Mouse (Mus musculus) CD8-positive naive resting alpha-beta T cell, adult 2 months (primary cell): ENCODE results near the gene Tlr9.

Source experiments
- DNase-seq, 2 experiments: peaks; one replicate each; pipeline ENCODE4 v3.0.0; 2022; ENCODE audit warnings: low read depth in 2 of 2, low spot score in 2 of 2

Gene Tlr9

GRCm38 (mm10) chr9:106222261-106222851 is at the start of gene Tlr9:
Gene Tlr9, plus strand, starts transcription at chr9:106222598.
- no peak for DNase-seq

- DNase-seq = no peak
Observed at GRCm38 (mm10) chr9:106173363-106173762, 49.0 kb upstream of the Tlr9 start.

GRCm38 (mm10) chr9:106175552-106176200 is 46.7 kb upstream of the Tlr9 start:
- no peak for DNase-seq

GRCm38 (mm10) chr9:106176769-106177168 is 45.6 kb upstream of the Tlr9 start:
- DNase-seq = no peak

- DNase-seq = no peak
Observed at GRCm38 (mm10) chr9:106177799-106178198, 44.6 kb upstream of the Tlr9 start.

- DNase-seq = no peak
Observed at GRCm38 (mm10) chr9:106179454-106179853, 42.9 kb upstream of the Tlr9 start.

GRCm38 (mm10) chr9:106179964-106180363 is 42.4 kb upstream of the Tlr9 start:
- DNase-seq = no peak

GRCm38 (mm10) chr9:106182146-106182545 is 40.3 kb upstream of the Tlr9 start:
- no peak for DNase-seq

GRCm38 (mm10) chr9:106183996-106184395 is 38.4 kb upstream of the Tlr9 start:
- no peak for DNase-seq

- DNase-seq = no peak
Observed at GRCm38 (mm10) chr9:106191355-106191754, 31.0 kb upstream of the Tlr9 start.

GRCm38 (mm10) chr9:106192024-106192423 is 30.4 kb upstream of the Tlr9 start:
- DNase-seq = no peak

GRCm38 (mm10) chr9:106192998-106193397 is 29.4 kb upstream of the Tlr9 start:
- DNase-seq = no peak

GRCm38 (mm10) chr9:106193930-106194807 is 28.2 kb upstream of the Tlr9 start:
- no peak for DNase-seq

GRCm38 (mm10) chr9:106195693-106196092 is 26.7 kb upstream of the Tlr9 start:
- no peak for DNase-seq

- DNase-seq = no peak
Observed at GRCm38 (mm10) chr9:106197081-106197713, 25.2 kb upstream of the Tlr9 start.

- no peak for DNase-seq
Observed at GRCm38 (mm10) chr9:106197732-106198131, 24.7 kb upstream of the Tlr9 start.

GRCm38 (mm10) chr9:106198962-106199458 is 23.4 kb upstream of the Tlr9 start:
- DNase-seq = peak in 1 of 2 experiments; percentile 32

GRCm38 (mm10) chr9:106199535-106200272 is 22.7 kb upstream of the Tlr9 start, which contains the start of gene Ppm1m:
Gene Ppm1m, minus strand, starts transcription at chr9:106199746.
- no peak for DNase-seq

- DNase-seq = no peak
Observed at GRCm38 (mm10) chr9:106201895-106202294, 20.5 kb upstream of the Tlr9 start.

- peak; percentile 84 to 85 for DNase-seq
Observed at GRCm38 (mm10) chr9:106202819-106203636, 19.4 kb upstream of the Tlr9 start, which contains the start of gene Twf2. Gene Twf2, plus strand, starts transcription at chr9:106203108.
